Mouse (Mus musculus) retina, postnatal 1 day (tissue): ENCODE measurements at regions not wholly inside any gene's neighbourhood (a gene's known extent, or its start where the extent isn't known, plus 50 kb on each side); places are given as distances from the start of the nearest gene placed in this dataset.
A peak's percentile ranks its signal among the peaks of the same experiment; 100 is the strongest.

Experiments
- DNase-seq: peaks from one replicate; pipeline ENCODE4 v3.0.0-alpha.2; 2012

- peak; percentile 37 for DNase-seq
Observed at GRCm38 (mm10) chr3:20661883-20662282, 294.9 kb upstream of the Agtr1b start.

- peak; percentile 47 for DNase-seq
Observed at GRCm38 (mm10) chr3:20655345-20655744, 288.4 kb upstream of the Agtr1b start.
